Mouse (Mus musculus): ENCODE data around the gene Smpd3. TPM values are rescaled to one million over a fixed set of nuclear protein-coding genes. Genes with fewer than 3 reads are reported as not detected.

Gene Smpd3
- polyA plus RNA-seq, 1 experiment from 2014 or later: 45.2 TPM

GRCm38 (mm10) chr8:106292484-106293396 is 45.0 kb downstream of the Smpd3 start:
- H3K4me2 ChIP-seq (ENCODE audit: low read length): no peak overlapping the region
- DNase-seq (no peak), ATAC-seq (ENCODE audit: low FRiP score, low TSS enrichment) (no peak)
- H3K9ac ChIP-seq (replicated peaks; ENCODE audit: low read length): no peak overlapping the region
- 64% methylated on average over 20 of the region's 20 CpGs for WGBS
- H3K27ac ChIP-seq (replicated peaks; ENCODE audit: low read depth, low read length): no peak overlapping the region
- H3K27me3 ChIP-seq (ENCODE audit: control insufficient read depth, insufficient read depth, low read length): no peaks in the 10 kb centered on the region
- no peaks in the 10 kb centered on the region for H3K9me3 ChIP-seq (ENCODE audit: control insufficient read depth, low read length)
- H3K36me3 ChIP-seq (ENCODE audit: control insufficient read depth, insufficient read depth, low read length): no peaks in the 10 kb centered on the region
- H3K4me3 ChIP-seq (replicated peaks; ENCODE audit: low read depth, low read length): no peak overlapping the region
- H3K4me1 ChIP-seq (ENCODE audit: control insufficient read depth, insufficient read depth, low read length): no peaks in the 10 kb centered on the region

GRCm38 (mm10) chr8:106289464-106289863 is 48.3 kb downstream of the Smpd3 start:
- WGBS: 59% methylated on average over 7 of the region's 7 CpGs
- H3K27ac ChIP-seq (replicated peaks; ENCODE audit: low read depth, low read length): no peak overlapping the region
- no peaks in the 10 kb centered on the region for H3K4me1 ChIP-seq (ENCODE audit: control insufficient read depth, insufficient read depth, low read length)
- H3K36me3 ChIP-seq (ENCODE audit: control insufficient read depth, insufficient read depth, low read length): 0 out of 2 replicates have a peak, but pooled peaks cover 6% of the 10 kb centered on the region
- H3K4me2 ChIP-seq (ENCODE audit: low read length): no peak overlapping the region
- DNase-seq: no peak
- H3K9ac ChIP-seq (replicated peaks; ENCODE audit: low read length): no peak overlapping the region
- no peak for ATAC-seq (ENCODE audit: low FRiP score, low TSS enrichment)
- no peaks in the 10 kb centered on the region for H3K27me3 ChIP-seq (ENCODE audit: control insufficient read depth, insufficient read depth, low read length)
- H3K4me3 ChIP-seq (replicated peaks; ENCODE audit: low read depth, low read length): no peak overlapping the region
- no peaks in the 10 kb centered on the region for H3K9me3 ChIP-seq (ENCODE audit: control insufficient read depth, low read length)

DNA sequence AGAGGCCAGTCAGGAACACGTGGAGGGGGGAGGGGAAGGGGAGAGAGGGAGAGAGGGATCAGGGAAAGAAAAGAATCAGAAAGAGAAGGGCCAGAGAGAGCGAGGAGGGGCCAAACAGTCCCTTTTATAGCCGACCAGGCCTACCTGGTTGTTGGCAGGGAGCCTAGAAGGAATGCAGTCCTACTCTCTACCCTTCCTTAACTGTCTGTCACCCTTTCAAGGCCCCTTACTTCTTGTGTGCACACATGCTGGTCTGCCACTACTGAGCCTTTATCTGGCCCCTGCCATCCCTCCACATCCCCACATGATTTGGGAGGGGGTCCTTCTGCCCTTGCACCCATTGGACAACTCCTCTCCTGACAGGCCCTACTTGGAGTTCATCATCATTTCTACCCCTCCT is 49.1 kb downstream of the Smpd3 start:
- Histone ChIP-seq H3K4me1 (ENCODE audit: control insufficient read depth, insufficient read depth, low read length) (no peaks in the 10 kb centered on the region), H3K27me3 (ENCODE audit: control insufficient read depth, insufficient read depth, low read length) (no peaks in the 10 kb centered on the region), H3K9ac (replicated peaks; ENCODE audit: low read length) (no peak overlapping the region), H3K36me3 (ENCODE audit: control insufficient read depth, insufficient read depth, low read length) (0 out of 2 replicates have a peak, but pooled peaks cover 6% of the 10 kb centered on the region), H3K27ac (replicated peaks; ENCODE audit: low read depth, low read length) (no peak overlapping the region), H3K9me3 (ENCODE audit: control insufficient read depth, low read length) (no peaks in the 10 kb centered on the region), H3K4me2 (ENCODE audit: low read length) (no peak overlapping the region), H3K4me3 (replicated peaks; ENCODE audit: low read depth, low read length) (no peak overlapping the region)
- WGBS: 36% methylated on average over 3 of the region's 3 CpGs
- no peak for DNase-seq
- ATAC-seq (ENCODE audit: low FRiP score, low TSS enrichment): no peak

DNA sequence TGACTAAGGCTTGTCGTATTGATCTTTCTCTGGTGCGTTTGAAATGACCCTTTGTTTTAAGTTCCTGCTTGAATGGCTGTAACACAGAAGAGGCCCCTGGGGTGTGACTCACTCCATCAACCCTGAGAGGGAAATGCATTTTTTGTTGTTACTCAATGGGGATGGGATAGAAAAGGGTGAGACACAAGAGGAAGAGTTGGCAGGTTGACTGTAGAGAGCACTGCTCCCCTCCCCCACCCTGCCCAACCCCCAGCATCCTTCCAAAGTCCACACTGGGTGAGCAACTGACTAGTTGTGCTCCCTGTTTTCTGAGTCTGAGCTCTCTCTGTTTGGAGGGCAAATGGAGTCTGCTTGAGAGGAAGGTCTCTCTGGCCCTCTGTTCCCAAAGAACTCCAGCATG is 50.3 kb downstream of the Smpd3 start:
- WGBS: 15% methylated on average over 2 of the region's 2 CpGs
- no peak for ATAC-seq (ENCODE audit: low FRiP score, low TSS enrichment)
- no peak overlapping the region for H3K4me3 ChIP-seq (replicated peaks; ENCODE audit: low read depth, low read length)

GRCm38 (mm10) chr8:106280844-106281243 is 56.9 kb downstream of the Smpd3 start:
- Histone ChIP-seq H3K27ac (replicated peaks; ENCODE audit: low read depth, low read length) (no peak overlapping the region), H3K9ac (replicated peaks; ENCODE audit: low read length) (no peak overlapping the region), H3K27me3 (ENCODE audit: control insufficient read depth, insufficient read depth, low read length) (no peaks in the 10 kb centered on the region), H3K9me3 (ENCODE audit: control insufficient read depth, low read length) (no peaks in the 10 kb centered on the region), H3K4me2 (ENCODE audit: low read length) (no peak overlapping the region), H3K4me3 (replicated peaks; ENCODE audit: low read depth, low read length) (no peak overlapping the region), H3K36me3 (ENCODE audit: control insufficient read depth, insufficient read depth, low read length) (peaks cover 30% of the 10 kb centered on the region), H3K4me1 (ENCODE audit: control insufficient read depth, insufficient read depth, low read length) (no peaks in the 10 kb centered on the region)
- 40% methylated on average over 4 of the region's 4 CpGs for whole genome bisulfite sequencing
- ATAC-seq (ENCODE audit: low FRiP score, low TSS enrichment): no peak
- DNase-seq: no peak

More for the DNA sequence above, 50.3 kb downstream of the Smpd3 start:
- no peak for DNase-seq
- H3K4me2 ChIP-seq (ENCODE audit: low read length): no peak overlapping the region
- H3K36me3 ChIP-seq (ENCODE audit: control insufficient read depth, insufficient read depth, low read length): 0 out of 2 replicates have a peak, but pooled peaks cover 8% of the 10 kb centered on the region
- no peaks in the 10 kb centered on the region for H3K4me1 ChIP-seq (ENCODE audit: control insufficient read depth, insufficient read depth, low read length)
- H3K9ac ChIP-seq (replicated peaks; ENCODE audit: low read length): no peak overlapping the region
- H3K27me3 ChIP-seq (ENCODE audit: control insufficient read depth, insufficient read depth, low read length): no peaks in the 10 kb centered on the region
- H3K9me3 ChIP-seq (ENCODE audit: control insufficient read depth, low read length): no peaks in the 10 kb centered on the region
- no peak overlapping the region for H3K27ac ChIP-seq (replicated peaks; ENCODE audit: low read depth, low read length)

DNA sequence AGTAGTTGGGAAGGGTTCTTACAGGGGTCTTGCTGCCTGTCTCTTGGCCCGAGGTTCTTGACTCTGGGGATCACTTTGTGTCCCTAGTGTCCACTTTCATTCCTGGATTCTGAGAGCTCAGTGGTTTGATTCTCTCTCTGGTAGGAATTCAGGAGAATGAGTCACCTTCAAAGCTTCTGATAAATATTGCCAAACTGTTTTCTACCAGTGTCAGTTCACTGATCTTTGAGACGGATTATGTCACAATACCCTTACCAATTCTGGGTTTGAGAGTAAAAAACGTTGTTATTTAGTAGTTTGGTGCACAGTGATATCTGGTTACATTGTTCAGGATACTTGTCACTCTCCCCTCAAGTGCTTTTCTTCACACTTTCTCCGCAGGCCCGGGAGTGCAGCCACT is 57.6 kb downstream of the Smpd3 start:
- ATAC-seq (ENCODE audit: low FRiP score, low TSS enrichment) (no peak), DNase-seq (no peak)
- H3K27me3 ChIP-seq (ENCODE audit: control insufficient read depth, insufficient read depth, low read length): no peaks in the 10 kb centered on the region
- no peak overlapping the region for H3K4me2 ChIP-seq (ENCODE audit: low read length)
- 51% methylated on average over 5 of the region's 5 CpGs for WGBS
- H3K4me1 ChIP-seq (ENCODE audit: control insufficient read depth, insufficient read depth, low read length): no peaks in the 10 kb centered on the region
- H3K9me3 ChIP-seq (ENCODE audit: control insufficient read depth, low read length): no peaks in the 10 kb centered on the region
- H3K9ac ChIP-seq (replicated peaks; ENCODE audit: low read length): no peak overlapping the region
- no peak overlapping the region for H3K27ac ChIP-seq (replicated peaks; ENCODE audit: low read depth, low read length)
- H3K4me3 ChIP-seq (replicated peaks; ENCODE audit: low read depth, low read length): no peak overlapping the region
- peaks cover 26% of the 10 kb centered on the region for H3K36me3 ChIP-seq (ENCODE audit: control insufficient read depth, insufficient read depth, low read length)

- Histone ChIP-seq H3K4me3 (replicated peaks; ENCODE audit: low read depth, low read length) (no peak overlapping the region), H3K9me3 (ENCODE audit: control insufficient read depth, low read length) (no peaks in the 10 kb centered on the region), H3K4me1 (ENCODE audit: control insufficient read depth, insufficient read depth, low read length) (no peaks in the 10 kb centered on the region), H3K4me2 (ENCODE audit: low read length) (no peak overlapping the region), H3K27ac (replicated peaks; ENCODE audit: low read depth, low read length) (no peak overlapping the region), H3K9ac (replicated peaks; ENCODE audit: low read length) (no peak overlapping the region), H3K36me3 (ENCODE audit: control insufficient read depth, insufficient read depth, low read length) (peaks cover 24% of the 10 kb centered on the region), H3K27me3 (ENCODE audit: control insufficient read depth, insufficient read depth, low read length) (no peaks in the 10 kb centered on the region)
- ATAC-seq (ENCODE audit: low FRiP score, low TSS enrichment) (no peak), DNase-seq (no peak)
- WGBS: 86% methylated on average over 11 of the region's 11 CpGs
Observed at GRCm38 (mm10) chr8:106278367-106279042, 59.3 kb downstream of the Smpd3 start.

- no peaks in the 10 kb centered on the region for H3K9me3 ChIP-seq (ENCODE audit: control insufficient read depth, low read length)
- no peak overlapping the region for H3K4me3 ChIP-seq (replicated peaks; ENCODE audit: low read depth, low read length)
- no peak overlapping the region for H3K27ac ChIP-seq (replicated peaks; ENCODE audit: low read depth, low read length)
- no peak overlapping the region for H3K9ac ChIP-seq (replicated peaks; ENCODE audit: low read length)
- peaks cover 24% of the 10 kb centered on the region for H3K36me3 ChIP-seq (ENCODE audit: control insufficient read depth, insufficient read depth, low read length)
- peaks cover 8% of the 10 kb centered on the region for H3K4me1 ChIP-seq (ENCODE audit: control insufficient read depth, insufficient read depth, low read length)
- H3K27me3 ChIP-seq (ENCODE audit: control insufficient read depth, insufficient read depth, low read length): no peaks in the 10 kb centered on the region
- H3K4me2 ChIP-seq (ENCODE audit: low read length): no peak overlapping the region
- ATAC-seq (ENCODE audit: low FRiP score, low TSS enrichment): no peak
- 91% methylated on average over 5 of the region's 5 CpGs for WGBS
- DNase-seq: no peak
Observed at GRCm38 (mm10) chr8:106276709-106277317, 61.0 kb downstream of the Smpd3 start.

All from midbrain, embryonic 14.5 days (tissue).